Mouse (Mus musculus) heart, embryonic 14.5 days (tissue): Measurements from ENCODE around the gene Agap3. TPM values are rescaled to one million over a fixed set of nuclear protein-coding genes. Genes with fewer than 3 reads are reported as not detected.
A peak's percentile ranks its signal among the peaks of the same experiment; 100 is the strongest.

Experiments
- ATAC-seq: fragments of 200-750 bp; cut with Nextera tagmentation; 2 replicates; pipeline ENCODE4 v1.8.0; 2017; ENCODE audit warnings: low read depth, moderate TSS enrichment; ENCODE audit not compliant: insufficient number of reproducible peaks, insufficient read depth, low FRiP score
- H3K27ac ChIP-seq, 2 experiments: fragments of 200-500 bp in 1 of 2; fragments of 300-500 bp in 1 of 2; sonication (generic) in 1 of 2; replicated peaks in 1 of 2; 2 replicates each; pipeline ENCODE4 v1.5.1; 2012 to 2014; ENCODE audit warnings: low read depth in 2 of 2, low read length in 2 of 2, control low read depth in 1 of 2, mild to moderate bottlenecking in 1 of 2, mixed read lengths in 1 of 2; ENCODE audit not compliant: control insufficient read depth in 1 of 2, insufficient read depth in 1 of 2
- H3K27me3 ChIP-seq: fragments of 300-500 bp; sonication (generic); 2 replicates; pipeline ENCODE4 v1.6.1; 2014; ENCODE audit warnings: mild to moderate bottlenecking, low read length, control low read depth; ENCODE audit not compliant: control insufficient read depth, insufficient read depth
- H3K36me3 ChIP-seq: fragments of 300-500 bp; sonication (generic); 2 replicates; pipeline ENCODE4 v1.6.1; 2014; ENCODE audit warnings: mild to moderate bottlenecking, control low read depth, low read length, mixed read lengths; ENCODE audit not compliant: control insufficient read depth, insufficient read depth
- H3K4me1 ChIP-seq, 2 experiments: fragments of 200-500 bp in 1 of 2; fragments of 300-500 bp in 1 of 2; sonication (generic) in 1 of 2; 2 replicates each; pipeline ENCODE4 v1.6.1; 2012 to 2014; ENCODE audit warnings: low read length in 2 of 2, control low read depth in 1 of 2, mixed read lengths in 1 of 2; ENCODE audit not compliant: control insufficient read depth in 2 of 2, insufficient read depth in 2 of 2
- H3K4me2 ChIP-seq: fragments of 300-500 bp; sonication (generic); 2 replicates; pipeline ENCODE4 v1.6.1; 2014; ENCODE audit warnings: mild to moderate bottlenecking, low read length
- H3K4me3 ChIP-seq, 2 experiments: fragments of 200-500 bp in 1 of 2; fragments of 300-500 bp in 1 of 2; sonication (generic) in 1 of 2; 2 replicates each; pipeline ENCODE4 v1.5.1; 2012 to 2014; ENCODE audit warnings: low read length in 2 of 2, mild to moderate bottlenecking in 2 of 2, control low read depth in 1 of 2, low read depth in 1 of 2, moderate library complexity in 1 of 2; ENCODE audit not compliant: control insufficient read depth in 1 of 2, insufficient read depth in 1 of 2
- H3K9ac ChIP-seq: fragments of 300-500 bp; sonication (generic); 2 replicates; pipeline ENCODE4 v1.6.1; 2014; ENCODE audit warnings: mild to moderate bottlenecking, low read length
- H3K9me3 ChIP-seq: fragments of 300-500 bp; sonication (generic); 2 replicates; pipeline ENCODE4 v1.6.1; 2016; ENCODE audit warnings: low read length, control low read depth; ENCODE audit not compliant: control insufficient read depth
- WGBS: fragments of 180-500 bp; shearing (Covaris S2); extraction: QIAGEN DNeasy Blood & Tissue Kit; methylation state at CpG from one replicate; pipeline ENCODE4 v1.1.7; 2014; 5-methylcytosine and 5-hydroxymethylcytosine counted together
- polyA plus RNA-seq: library from polyadenylated mRNA; unstranded; fragments of >200 nt; fragmentation: Nextera tagmentation; extraction: Ambion mirVana; gene quantifications from 2 replicates; pipeline ENCODE4 v1.2.1, GENCODE M21; 2014

Agap3 gene
- polyA plus RNA-seq, 1 experiment from 2014 or later, result 36.7 TPM

GRCm38 (mm10) chr5:24413938-24414337, 38.0 kb upstream of the Agap3 start:
- Histone ChIP-seq H3K4me3 (no peak overlapping the region), H3K9ac (no peak overlapping the region), H3K27ac (no peak overlapping the region), H3K9me3 (no peaks in the 10 kb centered on the region), H3K27me3 (peaks cover 12% of the 10 kb centered on the region; the same call in 1 of the 2 replicates), H3K4me2 (no peak overlapping the region), H3K4me1 (peaks cover 0 to 2% of the 10 kb centered on the region in 2 experiments; a peak in 1 of 4 replicates), H3K36me3 (peaks cover 13% of the 10 kb centered on the region)
- no peak for ATAC-seq
- 83% methylated on average over 13 of the region's 13 CpGs for WGBS

GRCm38 (mm10) chr5:24416222-24416736, 35.7 kb upstream of the Agap3 start:
- ATAC-seq, result peak; percentile 27; the same call in 1 of the 2 replicates
- Histone ChIP-seq H3K9ac (no peak overlapping the region), H3K4me3 (no peak overlapping the region), H3K4me1 (peaks cover 0 to 2% of the 10 kb centered on the region in 2 experiments; a peak in 1 of 4 replicates), H3K9me3 (no peaks in the 10 kb centered on the region), H3K27me3 (peaks cover 12% of the 10 kb centered on the region; the same call in 1 of the 2 replicates), H3K4me2 (no peak overlapping the region), H3K36me3 (peaks cover 32% of the 10 kb centered on the region), H3K27ac (no peak overlapping the region)
- WGBS, result under 1% methylated on average over 21 of the region's 21 CpGs

DNA sequence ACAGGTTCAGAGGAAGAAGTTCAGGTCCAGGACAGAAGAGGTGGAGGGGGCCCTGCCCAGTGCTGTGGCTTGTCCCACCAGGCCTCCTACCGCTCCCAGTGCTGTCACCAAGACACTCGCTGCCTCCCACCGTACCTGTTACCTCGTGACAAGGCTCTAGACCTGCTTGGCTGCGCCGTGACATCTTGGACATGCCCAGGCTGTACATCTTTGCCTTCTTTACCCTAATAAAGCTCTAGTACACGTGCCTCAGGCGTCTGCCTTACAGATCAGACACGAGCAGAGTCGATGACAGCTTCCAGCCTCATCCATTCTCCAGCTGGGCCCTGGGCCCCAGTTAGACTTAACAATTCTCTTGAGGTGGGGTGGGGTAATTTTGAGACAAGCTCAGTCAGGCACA, 34.4 kb upstream of the Agap3 start:
- Histone ChIP-seq H3K36me3 (peaks cover 35% of the 10 kb centered on the region), H3K4me1 (peaks cover 0 to 2% of the 10 kb centered on the region in 2 experiments; a peak in 3 of 4 replicates), H3K9ac (no peak overlapping the region), H3K9me3 (no peaks in the 10 kb centered on the region), H3K4me2 (no peak overlapping the region), H3K4me3 (no peak overlapping the region), H3K27ac (no peak overlapping the region), H3K27me3 (peaks cover 12% of the 10 kb centered on the region; the same call in 1 of the 2 replicates)
- WGBS, result 79% methylated on average over 10 of the region's 10 CpGs
- no peak for ATAC-seq

DNA sequence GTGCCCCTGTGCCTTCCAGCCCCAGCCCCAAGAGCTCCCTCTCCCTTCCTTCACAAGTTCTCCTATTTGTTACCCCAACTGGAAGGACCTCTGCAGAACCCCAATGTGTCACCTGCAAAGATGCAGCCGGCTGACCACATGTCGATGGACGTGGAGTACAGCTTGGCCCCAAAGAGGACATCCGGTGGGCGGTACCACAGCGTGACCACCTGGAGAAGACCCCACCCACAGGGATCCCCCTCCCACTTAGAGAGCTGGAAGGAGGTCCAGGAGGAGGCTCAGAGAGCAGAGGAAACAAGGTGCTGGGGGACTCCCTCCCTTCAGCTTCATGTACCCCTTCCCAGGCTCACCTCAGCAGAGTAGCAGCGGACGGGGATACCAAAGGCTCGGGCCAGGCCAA, 31.6 kb upstream of the Agap3 start:
- Histone ChIP-seq H3K36me3 (peaks cover 35% of the 10 kb centered on the region), H3K4me3 (no peak overlapping the region), H3K4me1 (peaks cover 8 to 16% of the 10 kb centered on the region in 2 experiments), H3K9me3 (no peaks in the 10 kb centered on the region), H3K27ac (no peak overlapping the region), H3K4me2 (no peak overlapping the region), H3K9ac (no peak overlapping the region), H3K27me3 (0 out of 2 replicates have a peak, but pooled peaks cover 2% of the 10 kb centered on the region)
- no peak for ATAC-seq
- WGBS, result 89% methylated on average over 9 of the region's 9 CpGs

GRCm38 (mm10) chr5:24423129-24424003, 28.6 kb upstream of the Agap3 start, which contains the start of the genes Cdk5 and Slc4a2:
TSS of gene Cdk5 (minus strand) at chr5:24423530.
TSS of gene Slc4a2 (plus strand) at chr5:24423837.
- ATAC-seq, result peak; percentile 89
- Histone ChIP-seq H3K27me3 (no peaks in the 10 kb centered on the region), H3K27ac (peak within 1 kb of the TSS; percentile 97), H3K4me2 (peak within 1 kb of the TSS; percentile 94), H3K4me1 (peaks cover 34 to 43% of the 10 kb centered on the region in 2 experiments), H3K4me3 (peak within 1 kb of the TSS; percentile 72 to 78), H3K9me3 (no peaks in the 10 kb centered on the region), H3K9ac (peak within 1 kb of the TSS; percentile 85), H3K36me3 (peaks cover 32% of the 10 kb centered on the region)
- under 1% methylated on average over 46 of the region's 46 CpGs for WGBS

GRCm38 (mm10) chr5:24424004-24424781, 27.8 kb upstream of the Agap3 start:
- H3K9ac ChIP-seq, result peak overlapping the region; percentile 85
- H3K27me3 ChIP-seq, result no peaks in the 10 kb centered on the region
- H3K4me3 ChIP-seq, result peak overlapping the region; percentile 72 to 78
- peaks cover 36 to 49% of the 10 kb centered on the region in 2 experiments for H3K4me1 ChIP-seq
- ATAC-seq, result no peak; the same call in 1 of the 2 replicates
- H3K9me3 ChIP-seq, result no peaks in the 10 kb centered on the region
- H3K4me2 ChIP-seq, result peak overlapping the region; percentile 94
- H3K27ac ChIP-seq, result peak overlapping the region; percentile 97
- peaks cover 24% of the 10 kb centered on the region for H3K36me3 ChIP-seq
- 11% methylated on average over 21 of the region's 21 CpGs for WGBS

DNA sequence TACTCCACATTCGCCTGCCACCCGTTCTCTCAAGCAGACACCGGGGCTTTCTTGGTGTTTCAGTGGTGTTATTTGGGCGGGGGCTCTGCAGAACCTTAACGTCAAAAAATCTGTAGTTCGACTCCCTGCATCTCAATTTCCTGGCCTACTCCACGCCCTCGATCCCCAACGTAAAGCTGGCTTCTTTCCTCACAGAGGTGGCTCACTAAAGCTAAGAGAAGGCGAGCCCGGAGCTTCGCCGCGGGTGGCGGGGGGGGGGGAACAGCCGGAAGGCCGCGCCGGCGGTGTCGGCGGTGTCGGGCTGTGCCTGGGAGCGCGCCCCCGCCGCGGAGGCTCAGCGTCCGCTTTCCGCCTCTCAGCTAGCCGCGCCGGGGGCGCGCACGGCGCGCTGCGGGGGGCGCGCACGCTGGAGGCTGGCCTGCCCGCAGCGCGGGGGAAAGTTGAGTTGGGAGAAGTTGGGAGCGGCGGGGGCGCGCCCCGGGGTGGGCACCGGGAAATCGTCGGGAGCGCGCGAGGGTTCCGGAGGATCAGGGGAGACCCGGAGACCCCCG, 27.0 kb upstream of the Agap3 start:
- H3K9ac ChIP-seq, result peak overlapping the region; percentile 85
- no peaks in the 10 kb centered on the region for H3K27me3 ChIP-seq
- ATAC-seq, result peak; percentile 22
- peak overlapping the region; percentile 94 for H3K4me2 ChIP-seq
- peak overlapping the region; percentile 72 to 78 for H3K4me3 ChIP-seq
- H3K9me3 ChIP-seq, result no peaks in the 10 kb centered on the region
- peaks cover 24% of the 10 kb centered on the region for H3K36me3 ChIP-seq
- WGBS, result under 1% methylated on average over 57 of the region's 60 CpGs
- H3K27ac ChIP-seq, result peak overlapping the region; percentile 86 to 97
- peaks cover 36 to 49% of the 10 kb centered on the region in 2 experiments for H3K4me1 ChIP-seq
